Mouse (Mus musculus): ENCODE data around the gene Arhgap25.
"Not testable (repeated sequence)": the region's sequence is repeated elsewhere in the genome, so short reads cannot be mapped to it uniquely, and the experiment has no call there.

The Arhgap25 gene

GRCm38 (mm10) chr6:87535651-87536050 is 2.6 kb upstream of the Arhgap25 start:
- no peak for DNase-seq

- DNase-seq: peak in 1 of 2 experiments; percentile 63
These were observed 2.0 kb upstream of the Arhgap25 start for GRCm38 (mm10) chr6:87534855-87535575.

- no peak for DNase-seq
These were observed 1.5 kb downstream of the Arhgap25 start for GRCm38 (mm10) chr6:87531456-87532015.

GRCm38 (mm10) chr6:87530386-87530785 is 2.7 kb downstream of the Arhgap25 start:
- DNase-seq: no peak

- no peak for DNase-seq
These were observed 5.1 kb downstream of the Arhgap25 start for GRCm38 (mm10) chr6:87527846-87528557.

GRCm38 (mm10) chr6:87527366-87527765 is 5.7 kb downstream of the Arhgap25 start:
- no peak for DNase-seq

- DNase-seq: no peak
These were observed 7.9 kb downstream of the Arhgap25 start for GRCm38 (mm10) chr6:87525126-87525525.

- DNase-seq: no peak
These were observed 8.8 kb downstream of the Arhgap25 start for GRCm38 (mm10) chr6:87524281-87524680.

- DNase-seq: no peak
These were observed 9.3 kb downstream of the Arhgap25 start for GRCm38 (mm10) chr6:87523736-87524135.

- DNase-seq: no peak
These were observed 10.0 kb downstream of the Arhgap25 start for GRCm38 (mm10) chr6:87523085-87523484.

GRCm38 (mm10) chr6:87522236-87522635 is 10.8 kb downstream of the Arhgap25 start:
- DNase-seq: no peak

GRCm38 (mm10) chr6:87521705-87522104 is 11.4 kb downstream of the Arhgap25 start:
- DNase-seq: not testable (repeated sequence)

- no peak for DNase-seq
These were observed 12.5 kb downstream of the Arhgap25 start for GRCm38 (mm10) chr6:87520572-87520971.

GRCm38 (mm10) chr6:87519809-87520208 is 13.2 kb downstream of the Arhgap25 start:
- DNase-seq: no peak

- no peak for DNase-seq
These were observed 14.4 kb downstream of the Arhgap25 start for GRCm38 (mm10) chr6:87518622-87519021.

- no peak for DNase-seq
These were observed 15.2 kb downstream of the Arhgap25 start for GRCm38 (mm10) chr6:87517753-87518409.

- no peak for DNase-seq
These were observed 18.7 kb downstream of the Arhgap25 start for GRCm38 (mm10) chr6:87514321-87514720.

- peak in 1 of 2 experiments; percentile 50 for DNase-seq
These were observed 19.9 kb downstream of the Arhgap25 start for GRCm38 (mm10) chr6:87513046-87513767.

- DNase-seq: no peak
These were observed 22.1 kb downstream of the Arhgap25 start for GRCm38 (mm10) chr6:87510999-87511398.

- no peak for DNase-seq
These were observed 23.3 kb downstream of the Arhgap25 start for GRCm38 (mm10) chr6:87509806-87510205.

GRCm38 (mm10) chr6:87504875-87505274 is 28.2 kb downstream of the Arhgap25 start:
- no peak for DNase-seq

- peak in 1 of 2 experiments; percentile 46 for DNase-seq
These were observed 29.1 kb downstream of the Arhgap25 start for GRCm38 (mm10) chr6:87503976-87504375.

- DNase-seq: no peak
These were observed 29.5 kb downstream of the Arhgap25 start for GRCm38 (mm10) chr6:87503536-87503935.

Data from thymus, adult 18-20 months (tissue).